Mouse (Mus musculus): ENCODE measurements around the gene Olfr1031.

Olfr1031 gene

DNA sequence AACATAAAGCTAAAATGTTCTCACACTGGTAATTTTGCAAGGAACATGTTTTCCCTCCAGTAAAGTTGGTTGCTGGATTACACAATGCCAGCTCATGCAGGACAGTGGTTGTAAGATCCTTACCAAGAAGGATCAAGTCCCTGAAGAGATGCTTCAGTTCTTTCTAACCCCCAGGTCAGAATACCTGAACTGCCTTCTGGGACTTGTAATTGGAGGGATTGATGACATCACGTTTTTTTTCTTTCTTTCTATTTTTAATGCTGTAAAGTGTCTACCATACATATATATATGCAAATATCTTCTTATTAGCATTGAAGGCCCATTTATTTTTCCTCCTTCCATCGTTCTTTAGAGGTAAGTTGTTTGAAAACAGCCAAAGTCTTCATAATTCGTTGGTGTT, at the start of gene Olfr1031:
TSS of gene Olfr1031 (plus strand) at position 301 of the 400 bp plus-strand sequence.
- WGBS, result 61% methylated on average over 3 of the region's 3 CpGs

DNA sequence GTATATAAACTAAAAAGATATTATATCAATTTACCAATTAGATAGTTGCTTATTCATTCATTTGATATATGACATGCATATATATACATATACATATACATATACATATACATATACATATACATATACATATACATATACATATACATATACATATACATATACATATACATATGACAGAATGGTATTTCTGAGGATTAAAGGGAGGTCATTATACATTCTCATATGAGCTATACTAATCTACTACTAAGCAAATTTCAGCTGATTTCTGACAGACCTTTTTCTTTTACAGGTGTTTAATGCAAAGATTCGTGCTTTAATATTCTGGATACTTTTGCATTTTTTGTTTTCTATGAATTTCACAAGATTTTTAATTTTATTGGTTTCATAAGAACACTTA, 40.0 kb upstream of the Olfr1031 start, which contains the start of gene Olfr1028:
TSS of gene Olfr1028 (plus strand) at position 301 of the 400 bp plus-strand sequence.
- 70% methylated on average over 1 of the region's 1 CpGs for WGBS

DNA sequence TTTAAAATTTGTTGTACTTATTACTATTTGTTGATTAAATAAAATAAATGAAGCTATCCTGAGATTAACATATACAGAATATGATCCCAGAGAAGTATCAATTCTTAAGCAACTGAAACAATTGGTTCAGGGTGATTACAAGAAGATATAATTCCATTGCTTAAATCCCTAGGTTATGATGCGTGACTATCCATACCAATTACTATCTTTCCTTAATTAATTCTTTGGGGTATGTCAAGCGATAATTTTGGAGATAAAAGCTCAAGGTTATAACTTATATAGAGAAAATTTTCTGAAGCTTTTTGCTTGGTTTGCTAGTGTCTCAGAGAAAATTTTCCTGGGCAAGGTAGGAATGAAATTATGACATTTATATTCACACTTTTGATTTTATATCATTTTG, 16.5 kb upstream of the Olfr1031 start, which contains the start of gene Olfr1029:
TSS of gene Olfr1029 (plus strand) at position 301 of the 400 bp plus-strand sequence.
- 88% methylated on average over 2 of the region's 2 CpGs for WGBS

GRCm38 (mm10) chr2:85978976-85979375, 11.1 kb upstream of the Olfr1031 start, which contains the start of gene Olfr1030:
TSS of gene Olfr1030 (plus strand) at chr2:85979276.
- WGBS, result 80% methylated on average over 1 of the region's 1 CpGs

DNA sequence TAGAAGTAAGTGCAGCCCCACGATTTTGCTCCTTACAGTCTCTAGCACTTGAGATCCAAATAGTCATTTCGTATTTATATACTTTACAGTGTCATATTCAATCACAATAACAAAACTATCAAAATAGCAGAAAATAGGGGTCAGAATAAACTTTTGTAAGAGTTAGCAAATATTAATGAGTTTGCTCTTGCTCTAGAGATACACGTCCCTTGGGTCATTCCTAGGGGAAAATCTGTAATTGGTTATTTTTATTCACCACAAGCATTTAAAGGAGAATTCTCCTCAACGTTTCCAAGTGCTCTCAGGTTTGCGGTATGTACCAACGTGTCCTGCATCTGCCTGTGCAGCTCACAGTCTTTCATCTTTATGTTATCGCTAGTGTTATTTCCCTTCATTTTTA, 15.1 kb downstream of the Olfr1031 start, which contains the start of gene Olfr1032:
TSS of gene Olfr1032 (plus strand) at position 301 of the 400 bp plus-strand sequence.
- WGBS, result 86% methylated on average over 7 of the region's 7 CpGs

GRCm38 (mm10) chr2:86020406-86020805, 30.3 kb downstream of the Olfr1031 start, which contains the start of gene Olfr1033:
TSS of gene Olfr1033 (plus strand) at chr2:86020633.
- WGBS, result 4% methylated on average over 11 of the region's 11 CpGs

- 66% methylated on average over 7 of the region's 9 CpGs for WGBS
Observed at GRCm38 (mm10) chr2:86021518-86021917, 31.4 kb downstream of the Olfr1031 start.
